8 mouse cellular contexts compared by ENCODE assay signal in the genomic region with DNA sequence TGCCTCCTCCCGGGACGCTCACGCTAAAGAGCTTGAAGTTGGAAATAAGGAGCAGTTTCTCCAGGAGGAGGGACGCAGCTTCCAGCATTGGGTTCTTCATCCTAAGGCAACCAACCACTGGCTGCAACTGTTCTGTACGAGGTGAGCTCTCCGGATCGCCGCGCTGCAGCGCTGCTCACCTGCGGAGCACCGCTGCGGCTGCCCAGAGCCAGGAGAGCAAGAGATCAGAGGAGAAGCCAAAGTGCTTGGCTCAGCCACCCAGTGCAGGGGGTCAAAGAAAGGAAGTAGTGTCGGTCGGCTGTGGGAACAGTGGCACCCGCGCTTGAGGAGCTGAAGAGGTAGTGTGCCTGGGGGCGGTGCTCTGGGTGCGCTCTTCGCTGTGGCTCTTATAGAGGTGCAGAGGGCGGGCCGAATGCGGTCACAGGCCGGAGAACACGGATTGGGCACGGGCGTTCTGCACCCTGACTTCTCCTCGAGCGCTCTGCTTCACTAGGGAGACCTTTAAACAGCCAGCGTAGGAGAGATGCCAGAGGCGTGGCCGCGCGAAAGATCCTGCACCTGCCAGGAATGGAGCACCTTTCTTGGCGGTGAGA. TPM values are rescaled to one million over a fixed set of nuclear protein-coding genes. Genes with fewer than 3 reads are reported as not detected.
A peak's percentile ranks its signal among the peaks of the same experiment; 100 is the strongest.
DNase-seq lines count a peak whose midpoint lies in the region; ATAC-seq lines count a peak whose summit lies in the region.

A gene (minus strand): TSS at position 361 of the 593 bp plus-strand sequence.

- no peaks in the 10 kb centered on the region; the same call in 1 of the 2 replicates for H3K9me3 ChIP-seq in heart, embryonic 11.5 days (replicated peaks; ENCODE audit: control insufficient read depth, low read length)
- peaks cover 3% of the 10 kb centered on the region; the same call in 1 of the 2 replicates for H3K9me3 ChIP-seq in embryonic facial prominence, embryonic 12.5 days
- H3K9me3 ChIP-seq in hindbrain, embryonic 14.5 days (ENCODE audit: control insufficient read depth, low read length) = no peaks in the 10 kb centered on the region
- H3K9me3 ChIP-seq in limb, embryonic 15.5 days = no peaks in the 10 kb centered on the region
- H3K9me3 ChIP-seq in midbrain, embryonic 16.5 days (replicated peaks; ENCODE audit: control insufficient read depth, low read length, poor library complexity, severe bottlenecking) = no peaks in the 10 kb centered on the region

- WGBS in heart, embryonic 11.5 days (ENCODE audit: insufficient replicate concordance) = 1% methylated on average over 35 of the region's 35 CpGs
- 2% methylated on average over 35 of the region's 35 CpGs for WGBS in embryonic facial prominence, embryonic 12.5 days
- 1% methylated on average over 35 of the region's 35 CpGs for WGBS in hindbrain, embryonic 14.5 days
- 2% methylated on average over 35 of the region's 35 CpGs for WGBS in limb, embryonic 15.5 days
- WGBS in midbrain, embryonic 16.5 days = 1% methylated on average over 35 of the region's 35 CpGs

- peaks cover 23% of the 10 kb centered on the region for H3K27me3 ChIP-seq in heart, embryonic 11.5 days (ENCODE audit: control insufficient read depth, insufficient read depth, low read length)
- H3K27me3 ChIP-seq in embryonic facial prominence, embryonic 12.5 days = peaks cover 34% of the 10 kb centered on the region
- peaks cover 33% of the 10 kb centered on the region for H3K27me3 ChIP-seq in hindbrain, embryonic 14.5 days (ENCODE audit: control insufficient read depth, insufficient read depth, low read length)
- peaks cover 33% of the 10 kb centered on the region for H3K27me3 ChIP-seq in limb, embryonic 15.5 days
- H3K27me3 ChIP-seq in midbrain, embryonic 16.5 days (ENCODE audit: control insufficient read depth, insufficient read depth, low read depth, low read length) = peaks cover 8% of the 10 kb centered on the region

- no peak for ATAC-seq in heart, embryonic 11.5 days (replicated peaks; ENCODE audit: insufficient number of reproducible peaks, low FRiP score, low TSS enrichment)
- no peak; the same call in 1 of the 2 replicates for ATAC-seq in embryonic facial prominence, embryonic 12.5 days (ENCODE audit: insufficient number of reproducible peaks, insufficient read depth, low FRiP score, low TSS enrichment)
- ATAC-seq in hindbrain, embryonic 14.5 days (ENCODE audit: low FRiP score) = peak; percentile 59; the same call in 1 of the 2 replicates
- no peak for ATAC-seq in limb, embryonic 15.5 days (ENCODE audit: insufficient number of reproducible peaks, low FRiP score, low TSS enrichment, low read depth)
- ATAC-seq in midbrain, embryonic 16.5 days = peak; percentile 88

- H3K4me3 ChIP-seq in heart, embryonic 11.5 days (ENCODE audit: low read depth, low read length) = peak within 1 kb of the TSS; percentile 52
- peak within 1 kb of the TSS; percentile 43 for H3K4me3 ChIP-seq in embryonic facial prominence, embryonic 12.5 days
- peak within 1 kb of the TSS; percentile 54 for H3K4me3 ChIP-seq in hindbrain, embryonic 14.5 days (replicated peaks; ENCODE audit: low read length)
- peak within 1 kb of the TSS; percentile 36 for H3K4me3 ChIP-seq in limb, embryonic 15.5 days
- H3K4me3 ChIP-seq in midbrain, embryonic 16.5 days (ENCODE audit: low read depth, low read length) = peak within 1 kb of the TSS; percentile 59

- intact Hi-C loops in heart, postnatal 25 days (cut with DNase I) = no loop called here

- H3K4me1 ChIP-seq in heart, embryonic 11.5 days (ENCODE audit: control insufficient read depth, insufficient read depth, low read length) = 0 out of 2 replicates have a peak, but pooled peaks cover 2% of the 10 kb centered on the region
- H3K4me1 ChIP-seq in embryonic facial prominence, embryonic 12.5 days = peaks cover 7% of the 10 kb centered on the region; the same call in 1 of the 2 replicates
- H3K4me1 ChIP-seq in hindbrain, embryonic 14.5 days (replicated peaks; ENCODE audit: control insufficient read depth, insufficient read depth, low read length) = peaks cover 5% of the 10 kb centered on the region
- H3K4me1 ChIP-seq in limb, embryonic 15.5 days = peaks cover 16% of the 10 kb centered on the region
- peaks cover 8% of the 10 kb centered on the region for H3K4me1 ChIP-seq in midbrain, embryonic 16.5 days (ENCODE audit: control insufficient read depth, insufficient read depth, low read length)

- H3K36me3 ChIP-seq in heart, embryonic 11.5 days (ENCODE audit: control insufficient read depth, insufficient read depth, low read length) = no peaks in the 10 kb centered on the region
- H3K36me3 ChIP-seq in embryonic facial prominence, embryonic 12.5 days = no peaks in the 10 kb centered on the region
- no peaks in the 10 kb centered on the region for H3K36me3 ChIP-seq in hindbrain, embryonic 14.5 days (replicated peaks; ENCODE audit: control insufficient read depth, insufficient read depth)
- no peaks in the 10 kb centered on the region for H3K36me3 ChIP-seq in limb, embryonic 15.5 days
- no peaks in the 10 kb centered on the region for H3K36me3 ChIP-seq in midbrain, embryonic 16.5 days (ENCODE audit: control insufficient read depth, insufficient read depth, low read length)

- H3K9ac ChIP-seq in heart, embryonic 11.5 days (ENCODE audit: low read depth, low read length) = peak within 1 kb of the TSS; percentile 34; the same call in 1 of the 2 replicates
- no peak within 1 kb of the TSS for H3K9ac ChIP-seq in embryonic facial prominence, embryonic 12.5 days
- peak within 1 kb of the TSS; percentile 54 for H3K9ac ChIP-seq in hindbrain, embryonic 14.5 days
- no peak within 1 kb of the TSS for H3K9ac ChIP-seq in limb, embryonic 15.5 days
- H3K9ac ChIP-seq in midbrain, embryonic 16.5 days (ENCODE audit: low read depth, low read length) = peak within 1 kb of the TSS; percentile 64

- peak within 1 kb of the TSS; percentile 96 for H3K4me2 ChIP-seq in heart, embryonic 11.5 days
- H3K4me2 ChIP-seq in embryonic facial prominence, embryonic 12.5 days (replicated peaks) = peak within 1 kb of the TSS; percentile 75
- H3K4me2 ChIP-seq in hindbrain, embryonic 14.5 days (replicated peaks) = peak within 1 kb of the TSS; percentile 95
- peak within 1 kb of the TSS; percentile 76 for H3K4me2 ChIP-seq in limb, embryonic 15.5 days
- peak within 1 kb of the TSS; percentile 99 for H3K4me2 ChIP-seq in midbrain, embryonic 16.5 days (ENCODE audit: low read length)

- H3K27ac ChIP-seq in heart, embryonic 11.5 days (ENCODE audit: low read depth, low read length) = no peak within 1 kb of the TSS
- no peak within 1 kb of the TSS for H3K27ac ChIP-seq in embryonic facial prominence, embryonic 12.5 days
- H3K27ac ChIP-seq in hindbrain, embryonic 14.5 days = no peak within 1 kb of the TSS
- no peak within 1 kb of the TSS for H3K27ac ChIP-seq in limb, embryonic 15.5 days
- H3K27ac ChIP-seq in midbrain, embryonic 16.5 days (ENCODE audit: low read length) = no peak within 1 kb of the TSS

- no peak for DNase-seq in heart, postnatal 25 days (ENCODE audit: low spot score)
- DNase-seq in hindbrain, embryonic 14.5 days (ENCODE audit: low spot score) = no peak
- no peak for DNase-seq in thymus, postnatal 25 days
- no peak for DNase-seq in layer of hippocampus, postnatal 25 days (ENCODE audit: extremely low spot score in 1 of 2, low spot score in 1 of 2)

RNA-seq across cellular contexts. Expression of the gene that starts here (rescaled TPM):
- polyA plus RNA-seq in heart, embryonic 11.5 days (2014; fragmentation: Nextera tagmentation; extraction: Ambion mirVana) = 0.09 TPM in 1 of 2 replicates, not detected in the other
- 1 to 10 TPM in 1 of 2 experiments, under 1 TPM in 1; 0.75 to 1.7 TPM for total RNA-seq in heart, postnatal 25 days (2021)
- polyA plus RNA-seq in embryonic facial prominence, embryonic 12.5 days (2016; fragmentation: Nextera tagmentation; extraction: Ambion mirVana) = 0.06 and 0.09 TPM in 2 replicates
- polyA plus RNA-seq in hindbrain, embryonic 14.5 days (2014; fragmentation: Nextera tagmentation; extraction: Ambion mirVana) = 0.17 and 0.30 TPM in 2 replicates
- polyA plus RNA-seq in limb, embryonic 15.5 days (2015; fragmentation: Nextera tagmentation; extraction: Ambion mirVana) = 0.35 and 0.48 TPM in 2 replicates
- polyA plus RNA-seq in midbrain, embryonic 16.5 days (2015; fragmentation: Nextera tagmentation; extraction: Ambion mirVana) = 0.27 and 0.30 TPM in 2 replicates
- not detected for total RNA-seq in layer of hippocampus, postnatal 25 days (2021)

Comparison
In these comparisons a context has a peak if more than half of its experiments do, and no peak if none do; other contexts are left out.
1. Peak in ATAC-seq, H3K4me3 ChIP-seq, H3K9ac ChIP-seq and H3K4me2 ChIP-seq in hindbrain, embryonic 14.5 days; RNA of the gene not detected or under 1 TPM.
2. Peak in ATAC-seq, H3K4me3 ChIP-seq, H3K9ac ChIP-seq and H3K4me2 ChIP-seq in midbrain, embryonic 16.5 days; RNA of the gene not detected or under 1 TPM.